Mouse (Mus musculus) intestine, embryonic 15.5 days (tissue): ENCODE data around the gene Lrrc75a. TPM values are rescaled to one million over a fixed set of nuclear protein-coding genes. Genes with fewer than 3 reads are reported as not detected.

Experiments used
- ATAC-seq: fragments of 200-750 bp; cut with Nextera tagmentation; 2 replicates; pipeline ENCODE4 v1.8.0; 2017; ENCODE audit warnings: moderate TSS enrichment, moderate library complexity
- H3K27ac ChIP-seq: fragments of 300-500 bp; sonication (generic); 2 replicates; pipeline ENCODE4 v1.5.1; 2015; ENCODE audit warnings: mild to moderate bottlenecking, inconsistent platforms
- H3K27me3 ChIP-seq: fragments of 300-500 bp; sonication (generic); replicated peaks from 2 replicates; pipeline ENCODE4 v1.6.1; 2015; ENCODE audit warnings: inconsistent platforms
- H3K36me3 ChIP-seq: fragments of 300-500 bp; sonication (generic); 2 replicates; pipeline ENCODE4 v1.6.1; 2015; ENCODE audit warnings: inconsistent platforms
- H3K4me1 ChIP-seq: fragments of 300-500 bp; sonication (generic); replicated peaks from 2 replicates; pipeline ENCODE4 v1.6.1; 2015; ENCODE audit warnings: inconsistent platforms
- H3K4me2 ChIP-seq: fragments of 300-500 bp; sonication (generic); replicated peaks from 2 replicates; pipeline ENCODE4 v1.6.1; 2015; ENCODE audit warnings: mild to moderate bottlenecking, inconsistent platforms
- H3K4me3 ChIP-seq: fragments of 300-500 bp; sonication (generic); replicated peaks from 2 replicates; pipeline ENCODE4 v1.5.1; 2015; ENCODE audit warnings: inconsistent platforms
- H3K9ac ChIP-seq: fragments of 300-500 bp; sonication (generic); 2 replicates; pipeline ENCODE4 v1.6.1; 2015; ENCODE audit warnings: inconsistent platforms
- H3K9me3 ChIP-seq: fragments of 300-500 bp; sonication (generic); 2 replicates; pipeline ENCODE4 v1.6.1; 2016; ENCODE audit warnings: inconsistent platforms
- polyA plus RNA-seq: library from polyadenylated mRNA; unstranded; fragments of >200 nt; fragmentation: Nextera tagmentation; extraction: Ambion mirVana; gene quantifications from 2 replicates; pipeline ENCODE4 v1.2.1, GENCODE M21; 2015

Gene Lrrc75a
- polyA plus RNA-seq, 1 experiment from 2014 or later: 17.3 TPM

DNA sequence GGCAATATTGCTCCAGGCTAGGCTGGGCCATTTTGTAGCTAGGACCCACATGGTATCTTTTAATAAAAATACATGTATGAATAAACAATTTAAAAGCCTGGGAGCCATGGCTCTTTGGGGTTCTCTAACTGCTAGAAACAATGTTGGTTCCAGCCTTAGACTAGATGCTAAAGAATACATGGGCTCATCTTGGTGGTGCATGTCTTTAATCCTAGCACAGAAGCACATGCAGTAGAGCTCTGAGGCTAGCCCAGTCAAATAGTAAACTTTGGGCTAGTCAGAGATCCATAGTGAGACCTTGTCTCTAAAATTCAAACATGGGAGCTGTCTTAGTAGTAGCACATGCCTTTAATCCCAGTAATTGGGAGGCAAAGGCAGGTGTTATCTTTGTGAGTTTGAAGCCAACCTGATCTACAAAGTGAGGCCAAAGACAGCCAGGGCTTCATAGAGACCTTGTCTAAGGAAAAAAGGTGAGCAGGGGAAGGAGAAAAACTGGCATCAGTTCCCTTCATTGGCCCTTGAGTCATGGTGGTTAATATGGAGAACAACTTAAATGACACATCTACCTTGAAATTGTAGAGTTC lies 93.3 kb downstream of the Lrrc75a start:
- no peak for ATAC-seq
- Histone ChIP-seq H3K4me1 (peaks cover 15% of the 10 kb centered on the region; the same call in 1 of the 2 replicates), H3K36me3 (no peaks in the 10 kb centered on the region; the same call in 1 of the 2 replicates), H3K4me2 (peak overlapping the region; percentile 79), H3K27me3 (no peaks in the 10 kb centered on the region), H3K9me3 (no peaks in the 10 kb centered on the region), H3K9ac (no peak overlapping the region), H3K27ac (no peak overlapping the region), H3K4me3 (no peak overlapping the region; the same call in 1 of the 2 replicates)

Other genes with a start within 250 kb of the Lrrc75a start
- gene Pigl, start 190.1 kb downstream of the Lrrc75a start, polyA plus RNA-seq: 11.6 and 11.8 TPM in 2 replicates
- gene Ncor1, start 190.0 kb downstream of the Lrrc75a start, polyA plus RNA-seq: 134 and 141 TPM in 2 replicates
- 35.6 and 44.9 TPM in 2 replicates for gene Cenpv, start 109.3 kb downstream of the Lrrc75a start, polyA plus RNA-seq
- gene Ubb, start 97.4 kb downstream of the Lrrc75a start, polyA plus RNA-seq: 2,561 and 2,687 TPM in 2 replicates
- gene Trpv2, start 74.0 kb downstream of the Lrrc75a start, polyA plus RNA-seq: 10.0 and 10.7 TPM in 2 replicates
- 71.8 and 72.4 TPM in 2 replicates for gene Mmgt2, start 141 bp upstream of the Lrrc75a start, polyA plus RNA-seq
- 5.4 and 5.6 TPM in 2 replicates for gene Zfp287, start 83.4 kb upstream of the Lrrc75a start, polyA plus RNA-seq
- not detected in 2 replicates for gene Gm10428, start 104.6 kb upstream of the Lrrc75a start, polyA plus RNA-seq
- gene Zfp286, start 140.9 kb upstream of the Lrrc75a start, polyA plus RNA-seq: 13.1 and 13.5 TPM in 2 replicates
- gene Trim16, start 171.7 kb upstream of the Lrrc75a start, polyA plus RNA-seq: 11.1 and 11.3 TPM in 2 replicates
- 0.14 and 0.27 TPM in 2 replicates for gene Fbxw10, start 198.5 kb upstream of the Lrrc75a start, polyA plus RNA-seq
- 79.6 and 82.3 TPM in 2 replicates for gene Tvp23b, start 230.9 kb upstream of the Lrrc75a start, polyA plus RNA-seq